Mouse (Mus musculus): Measurements from ENCODE around the gene Kcnd2. TPM values are rescaled to one million over a fixed set of nuclear protein-coding genes. Genes with fewer than 3 reads are reported as not detected.

Gene Kcnd2
- polyA plus RNA-seq, 2 experiments: 0.01 TPM; not detected in 1

GRCm38 (mm10) chr6:21214673-21215490 lies 421 bp upstream of the Kcnd2 start:
- H3K4me3 ChIP-seq (ENCODE audit: insufficient read depth in 1 of 2, low read depth in 2 of 2, low read length in 2 of 2): peak overlapping the region; percentile 30 to 39; a peak in 3 of 4 replicates
- no peak for TF ChIP-seq CTCF (IDR thresholded peaks at IDR 0.05; ENCODE audit: low read depth)
- DNase-seq (ENCODE audit: low read depth in 3 of 3, low spot score in 3 of 3): no peak
- peaks cover 26% of the 10 kb centered on the region for H3K27me3 ChIP-seq (ENCODE audit: control insufficient read depth, insufficient read depth, low read length)
- H3K4me1 ChIP-seq (replicated peaks; ENCODE audit: control insufficient read depth in 2 of 2, insufficient read depth in 2 of 2, low read length in 1 of 2): no peaks in the 10 kb centered on the region
- no peak overlapping the region for H3K9ac ChIP-seq (replicated peaks)
- H3K4me2 ChIP-seq (ENCODE audit: low read depth): peak overlapping the region; percentile 55
- no peaks in the 10 kb centered on the region for H3K36me3 ChIP-seq (replicated peaks; ENCODE audit: control insufficient read depth, insufficient read depth, low read depth)
- H3K27ac ChIP-seq: no peak overlapping the region
- H3K9me3 ChIP-seq (ENCODE audit: control insufficient read depth, low read length): no peaks in the 10 kb centered on the region
- WGBS (ENCODE audit: insufficient replicate concordance): under 1% methylated on average over 70 of the region's 83 CpGs
- ATAC-seq (ENCODE audit: insufficient read depth): no peak

DNA sequence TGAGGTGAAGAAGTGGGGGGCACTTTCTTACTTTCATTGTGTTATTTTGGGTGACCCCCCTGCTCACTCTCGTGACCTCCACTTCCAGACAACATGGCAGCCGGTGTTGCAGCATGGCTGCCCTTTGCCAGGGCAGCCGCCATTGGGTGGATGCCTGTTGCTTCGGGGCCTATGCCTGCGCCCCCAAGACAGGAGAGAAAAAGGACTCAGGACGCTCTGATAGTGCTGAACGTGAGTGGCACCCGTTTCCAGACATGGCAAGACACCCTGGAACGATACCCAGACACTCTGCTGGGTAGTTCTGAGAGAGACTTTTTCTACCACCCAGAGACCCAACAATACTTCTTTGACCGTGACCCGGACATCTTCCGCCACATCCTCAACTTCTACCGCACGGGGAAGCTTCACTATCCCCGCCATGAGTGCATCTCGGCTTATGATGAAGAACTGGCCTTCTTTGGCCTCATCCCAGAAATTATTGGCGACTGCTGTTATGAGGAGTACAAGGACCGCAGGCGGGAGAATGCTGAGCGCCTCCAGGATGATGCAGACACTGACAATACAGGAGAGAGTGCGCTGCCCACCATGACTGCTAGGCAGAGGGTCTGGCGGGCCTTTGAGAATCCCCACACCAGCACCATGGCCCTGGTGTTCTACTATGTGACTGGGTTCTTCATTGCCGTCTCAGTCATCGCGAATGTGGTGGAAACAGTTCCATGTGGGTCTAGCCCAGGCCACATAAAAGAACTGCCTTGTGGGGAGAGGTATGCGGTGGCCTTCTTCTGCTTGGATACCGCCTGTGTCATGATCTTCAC lies 1.1 kb downstream of the Kcnd2 start:
- H3K4me2 ChIP-seq (ENCODE audit: low read depth): no peak overlapping the region
- no peak for ATAC-seq (ENCODE audit: insufficient read depth)
- WGBS (ENCODE audit: insufficient replicate concordance): 67% methylated on average over 27 of the region's 27 CpGs

GRCm38 (mm10) chr6:21217156-21217555 lies 1.9 kb downstream of the Kcnd2 start:
- Histone ChIP-seq H3K36me3 (replicated peaks; ENCODE audit: control insufficient read depth, insufficient read depth, low read depth) (no peaks in the 10 kb centered on the region), H3K4me1 (replicated peaks; ENCODE audit: control insufficient read depth in 2 of 2, insufficient read depth in 2 of 2, low read length in 1 of 2) (no peaks in the 10 kb centered on the region), H3K27ac (no peak overlapping the region), H3K9ac (replicated peaks) (no peak overlapping the region), H3K4me3 (ENCODE audit: insufficient read depth in 1 of 2, low read depth in 2 of 2, low read length in 2 of 2) (no peak overlapping the region), H3K9me3 (ENCODE audit: control insufficient read depth, low read length) (no peaks in the 10 kb centered on the region), H3K4me2 (ENCODE audit: low read depth) (no peak overlapping the region), H3K27me3 (ENCODE audit: control insufficient read depth, insufficient read depth, low read length) (peaks cover 26% of the 10 kb centered on the region)
- 72% methylated on average over 10 of the region's 10 CpGs for WGBS (ENCODE audit: insufficient replicate concordance)
- ATAC-seq (ENCODE audit: insufficient read depth) (no peak), DNase-seq (ENCODE audit: low read depth in 3 of 3, low spot score in 3 of 3) (no peak)
- TF ChIP-seq EP300 (IDR thresholded peaks at IDR 0.05; ENCODE audit: low read depth) (no peak), CTCF (IDR thresholded peaks at IDR 0.05; ENCODE audit: low read depth) (no peak)

More for the DNA sequence above, 1.1 kb downstream of the Kcnd2 start:
- H3K9ac ChIP-seq (replicated peaks): no peak overlapping the region
- no peaks in the 10 kb centered on the region for H3K4me1 ChIP-seq (replicated peaks; ENCODE audit: control insufficient read depth in 2 of 2, insufficient read depth in 2 of 2, low read length in 1 of 2)
- no peak overlapping the region for H3K4me3 ChIP-seq (ENCODE audit: insufficient read depth in 1 of 2, low read depth in 2 of 2, low read length in 2 of 2)
- no peaks in the 10 kb centered on the region for H3K36me3 ChIP-seq (replicated peaks; ENCODE audit: control insufficient read depth, insufficient read depth, low read depth)
- H3K27ac ChIP-seq: no peak overlapping the region
- H3K9me3 ChIP-seq (ENCODE audit: control insufficient read depth, low read length): no peaks in the 10 kb centered on the region
- TF ChIP-seq CTCF (IDR thresholded peaks at IDR 0.05; ENCODE audit: low read depth) (no peak), EP300 (IDR thresholded peaks at IDR 0.05; ENCODE audit: low read depth) (no peak)
- DNase-seq (ENCODE audit: low read depth in 3 of 3, low spot score in 3 of 3): no peak
- H3K27me3 ChIP-seq (ENCODE audit: control insufficient read depth, insufficient read depth, low read length): peaks cover 26% of the 10 kb centered on the region

- WGBS (ENCODE audit: insufficient replicate concordance): 72% methylated on average over 4 of the region's 4 CpGs
- Histone ChIP-seq H3K4me3 (ENCODE audit: insufficient read depth in 1 of 2, low read depth in 2 of 2, low read length in 2 of 2) (no peak overlapping the region), H3K4me2 (ENCODE audit: low read depth) (no peak overlapping the region), H3K27me3 (ENCODE audit: control insufficient read depth, insufficient read depth, low read length) (no peaks in the 10 kb centered on the region), H3K9ac (replicated peaks) (no peak overlapping the region), H3K4me1 (replicated peaks; ENCODE audit: control insufficient read depth in 2 of 2, insufficient read depth in 2 of 2, low read length in 1 of 2) (no peaks in the 10 kb centered on the region), H3K27ac (no peak overlapping the region), H3K36me3 (replicated peaks; ENCODE audit: control insufficient read depth, insufficient read depth, low read depth) (no peaks in the 10 kb centered on the region), H3K9me3 (ENCODE audit: control insufficient read depth, low read length) (no peaks in the 10 kb centered on the region)
- DNase-seq (ENCODE audit: low read depth in 3 of 3, low spot score in 3 of 3) (no peak), ATAC-seq (ENCODE audit: insufficient read depth) (no peak)
- TF ChIP-seq EP300 (IDR thresholded peaks at IDR 0.05; ENCODE audit: low read depth): no peak
- TF ChIP-seq CTCF (IDR thresholded peaks at IDR 0.05; ENCODE audit: low read depth): no peak
Measured at GRCm38 (mm10) chr6:21226124-21226523, 10.8 kb downstream of the Kcnd2 start.

DNA sequence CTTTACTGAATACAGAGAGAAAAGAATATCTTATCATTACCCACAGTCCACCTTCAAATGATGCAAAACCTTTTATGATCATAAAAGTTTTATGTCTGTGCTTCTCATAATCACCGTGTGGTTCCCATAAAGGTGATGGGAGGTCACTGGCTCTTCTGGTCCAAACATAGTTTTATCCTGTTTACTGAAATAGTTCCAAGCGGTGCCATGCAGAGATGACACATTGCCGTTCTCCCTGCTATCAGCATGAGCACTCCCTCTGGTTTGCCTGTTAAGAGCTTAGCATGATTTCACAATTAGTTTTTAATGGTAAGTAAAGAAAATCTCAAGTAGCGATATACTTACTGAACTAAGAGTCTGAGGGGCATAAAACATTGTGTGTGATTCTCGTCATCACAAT lies 43.7 kb downstream of the Kcnd2 start:
- Histone ChIP-seq H3K4me1 (replicated peaks; ENCODE audit: control insufficient read depth in 2 of 2, insufficient read depth in 2 of 2, low read length in 1 of 2) (no peaks in the 10 kb centered on the region), H3K4me2 (ENCODE audit: low read depth) (no peak overlapping the region), H3K9me3 (ENCODE audit: control insufficient read depth, low read length) (no peaks in the 10 kb centered on the region), H3K27me3 (ENCODE audit: control insufficient read depth, insufficient read depth, low read length) (no peaks in the 10 kb centered on the region), H3K27ac (no peak overlapping the region), H3K9ac (replicated peaks) (no peak overlapping the region), H3K36me3 (replicated peaks; ENCODE audit: control insufficient read depth, insufficient read depth, low read depth) (no peaks in the 10 kb centered on the region), H3K4me3 (ENCODE audit: insufficient read depth in 1 of 2, low read depth in 2 of 2, low read length in 2 of 2) (no peak overlapping the region)
- no peak for DNase-seq (ENCODE audit: low read depth in 3 of 3, low spot score in 3 of 3)
- WGBS (ENCODE audit: insufficient replicate concordance): 58% methylated on average over 5 of the region's 5 CpGs
- TF ChIP-seq EP300 (IDR thresholded peaks at IDR 0.05; ENCODE audit: low read depth): no peak
- TF ChIP-seq CTCF (IDR thresholded peaks at IDR 0.05; ENCODE audit: low read depth): no peak
- ATAC-seq (ENCODE audit: insufficient read depth): no peak

Measured in liver, embryonic 14.5 days (tissue).